In genomic region chr16:7139480-7139879, GRCm38 (mm10) we compare ENCODE assay signal across 23 mouse cellular contexts.
A peak's percentile ranks its signal among the peaks of the same experiment; 100 is the strongest.
DNase-seq lines count a peak whose midpoint lies in the region; ATAC-seq and TF ChIP-seq lines count a peak whose summit lies in the region.
"Had no signal": no experiment of that assay in that cellular context is flagged by ENCODE, and none has a peak within 500 bp of the region (broad histone marks: within the 10 kb centered on the region; RNA-seq: fewer than 3 reads in every experiment).

No protein-coding gene starts in this region.

- H3K4me3 ChIP-seq in layer of hippocampus, adult 2 months: no peak overlapping the region
- H3K4me3 ChIP-seq in neural tube, embryonic 13.5 days: no peak overlapping the region
- H3K4me3 ChIP-seq in neural tube, embryonic 14.5 days (ENCODE audit: low read depth, low read length): no peak overlapping the region
- H3K4me3 ChIP-seq in neural tube, embryonic 15.5 days (replicated peaks): no peak overlapping the region
- H3K4me3 ChIP-seq: embryonic facial prominence, embryonic 13.5 days; embryonic facial prominence, embryonic 15.5 days; erythroblast, embryonic 14.5 days; forebrain, embryonic 10.5 days; forebrain, embryonic 12.5 days had no signal

- peak overlapping the region; percentile 89; the same call in 1 of the 2 replicates for H3K27ac ChIP-seq in layer of hippocampus, adult 2 months
- H3K27ac ChIP-seq in neural tube, embryonic 13.5 days (replicated peaks): 0 out of 2 replicates have a peak overlapping the region, but pooled peaks have one; percentile 33
- 0 out of 2 replicates have a peak overlapping the region, but pooled peaks have one; percentile 22 for H3K27ac ChIP-seq in neural tube, embryonic 14.5 days (ENCODE audit: low read depth, low read length)
- peak overlapping the region; percentile 33; the same call in 1 of the 2 replicates for H3K27ac ChIP-seq in neural tube, embryonic 15.5 days (replicated peaks)
- H3K27ac ChIP-seq: embryonic facial prominence, embryonic 13.5 days; embryonic facial prominence, embryonic 15.5 days; forebrain, embryonic 10.5 days; forebrain, embryonic 12.5 days had no signal

- TF ChIP-seq CTCF in layer of hippocampus, adult 2 months (conservative IDR thresholded peaks at IDR 0.05): no peak

- 83% methylated on average over 2 of the region's 2 CpGs for WGBS in neural tube, embryonic 13.5 days
- 86% methylated on average over 2 of the region's 2 CpGs for WGBS in neural tube, embryonic 14.5 days
- WGBS in neural tube, embryonic 15.5 days: 81% methylated on average over 2 of the region's 2 CpGs

- no peaks in the 10 kb centered on the region for H3K27me3 ChIP-seq in neural tube, embryonic 13.5 days
- H3K27me3 ChIP-seq in neural tube, embryonic 14.5 days (ENCODE audit: control insufficient read depth, insufficient read depth, low read length): no peaks in the 10 kb centered on the region
- no peaks in the 10 kb centered on the region for H3K27me3 ChIP-seq in neural tube, embryonic 15.5 days (replicated peaks)
- H3K27me3 ChIP-seq: embryonic facial prominence, embryonic 13.5 days; embryonic facial prominence, embryonic 15.5 days had no signal

- no peak for DNase-seq in layer of hippocampus, adult 2 months (ENCODE audit: low spot score in 2 of 2)
- no peak for DNase-seq in layer of hippocampus, postnatal 25 days (ENCODE audit: extremely low spot score in 1 of 2, low spot score in 1 of 2)
- no peak for DNase-seq in neural tube, embryonic 10.5 days (ENCODE audit: extremely low spot score, low spot score)
- no peak for DNase-seq in left cerebral cortex, postnatal 25 days (ENCODE audit: low spot score in 2 of 2)
- DNase-seq: adrenal gland, adult 2 months; adrenal gland, postnatal 10 days; adrenal gland, postnatal 25 days; cerebellum, adult 11 months; cerebellum, adult 18-20 months; cerebellum, adult 8-10 months; cerebellum, adult 9-11 months; cerebellum, postnatal 14 days; cerebellum, postnatal 36 days; embryo, embryonic 11 days had no signal

- no peak for ATAC-seq in neural tube, embryonic 13.5 days (ENCODE audit: low read depth)
- no peak for ATAC-seq in neural tube, embryonic 14.5 days (ENCODE audit: low read depth)
- no peak for ATAC-seq in neural tube, embryonic 15.5 days (ENCODE audit: low FRiP score)
- ATAC-seq: forebrain, embryonic 14.5 days had no signal

- H3K4me2 ChIP-seq in neural tube, embryonic 13.5 days: no peak overlapping the region
- no peak overlapping the region for H3K4me2 ChIP-seq in neural tube, embryonic 14.5 days (ENCODE audit: low read depth, low read length)
- H3K4me2 ChIP-seq in neural tube, embryonic 15.5 days: no peak overlapping the region
- H3K4me2 ChIP-seq: embryonic facial prominence, embryonic 13.5 days; embryonic facial prominence, embryonic 15.5 days; forebrain, embryonic 12.5 days had no signal

- H3K36me3 ChIP-seq in neural tube, embryonic 13.5 days: no peaks in the 10 kb centered on the region
- H3K36me3 ChIP-seq in neural tube, embryonic 14.5 days (ENCODE audit: control insufficient read depth, insufficient read depth, low read length): no peaks in the 10 kb centered on the region
- no peaks in the 10 kb centered on the region for H3K36me3 ChIP-seq in neural tube, embryonic 15.5 days
- H3K36me3 ChIP-seq: embryonic facial prominence, embryonic 13.5 days; embryonic facial prominence, embryonic 15.5 days; forebrain, embryonic 10.5 days; forebrain, embryonic 12.5 days had no signal

- intact Hi-C loops in left cerebral cortex, postnatal 25 days (cut with DNase I): loop anchor here (10.0 kb wide), 1 partner anchor 1195 kb away; no protein-coding TSS in a partner anchor

- no peaks in the 10 kb centered on the region for H3K9me3 ChIP-seq in neural tube, embryonic 13.5 days
- no peaks in the 10 kb centered on the region for H3K9me3 ChIP-seq in neural tube, embryonic 14.5 days (ENCODE audit: control insufficient read depth, low read length)
- H3K9me3 ChIP-seq in neural tube, embryonic 15.5 days (replicated peaks): no peaks in the 10 kb centered on the region
- H3K9me3 ChIP-seq: embryonic facial prominence, embryonic 13.5 days; embryonic facial prominence, embryonic 15.5 days; forebrain, embryonic 10.5 days; forebrain, embryonic 12.5 days had no signal

- H3K9ac ChIP-seq in neural tube, embryonic 13.5 days: no peak overlapping the region; the same call in 1 of the 2 replicates
- no peak overlapping the region for H3K9ac ChIP-seq in neural tube, embryonic 14.5 days (replicated peaks; ENCODE audit: low read depth, low read length)
- H3K9ac ChIP-seq in neural tube, embryonic 15.5 days (replicated peaks): no peak overlapping the region
- H3K9ac ChIP-seq: embryonic facial prominence, embryonic 13.5 days; embryonic facial prominence, embryonic 15.5 days; forebrain, embryonic 12.5 days had no signal

- H3K4me1 ChIP-seq in neural tube, embryonic 13.5 days (replicated peaks): peaks cover 26% of the 10 kb centered on the region
- peaks cover 12% of the 10 kb centered on the region; the same call in 1 of the 2 replicates for H3K4me1 ChIP-seq in neural tube, embryonic 14.5 days (ENCODE audit: control insufficient read depth, insufficient read depth, low read length)
- H3K4me1 ChIP-seq in neural tube, embryonic 15.5 days: peaks cover 41% of the 10 kb centered on the region
- H3K4me1 ChIP-seq: embryonic facial prominence, embryonic 15.5 days; forebrain, embryonic 12.5 days had no signal

Comparison
In these comparisons a context has a peak if more than half of its experiments do, and no peak if none do; other contexts are left out.
1. H3K27ac ChIP-seq: peak in every context shown above with its lines; median percentile 89 in layer of hippocampus, adult 2 months; 33 in neural tube, embryonic 13.5 days; 33 in neural tube, embryonic 15.5 days; 22 in neural tube, embryonic 14.5 days.